Mouse (Mus musculus) gastrocnemius, postnatal 14 days (tissue): ENCODE measurements around the gene Gm8909. TPM values are rescaled to one million over a fixed set of nuclear protein-coding genes. Genes with fewer than 3 reads are reported as not detected.
"Not testable (repeated sequence)": the region's sequence is repeated elsewhere in the genome, so short reads cannot be mapped to it uniquely, and the experiment has no call there.

Experiments
- DNase-seq: peaks from one replicate; pipeline ENCODE4 v3.0.0; 2021; ENCODE audit warnings: mixed read lengths
- intact Hi-C: fragments of 180-260 bp; cut with DNase I; formaldehyde crosslinking; loops from one replicate; pipeline ENCODE4 v1.15.1; 2025; ENCODE audit warnings: low total_unique reads
- total RNA-seq, 2 experiments: library from RNA; stranded (reverse); gene quantifications; 2 replicates each; pipeline ENCODE4 v1.2.3; 2021

The Gm8909 gene
- total RNA-seq, 2 experiments from 2014 or later = not detected

- DNase-seq = no peak
- intact Hi-C loops = no loop called here
Observed at GRCm38 (mm10) chr17:36167306-36168038, 865 bp downstream of the Gm8909 start.

DNA sequence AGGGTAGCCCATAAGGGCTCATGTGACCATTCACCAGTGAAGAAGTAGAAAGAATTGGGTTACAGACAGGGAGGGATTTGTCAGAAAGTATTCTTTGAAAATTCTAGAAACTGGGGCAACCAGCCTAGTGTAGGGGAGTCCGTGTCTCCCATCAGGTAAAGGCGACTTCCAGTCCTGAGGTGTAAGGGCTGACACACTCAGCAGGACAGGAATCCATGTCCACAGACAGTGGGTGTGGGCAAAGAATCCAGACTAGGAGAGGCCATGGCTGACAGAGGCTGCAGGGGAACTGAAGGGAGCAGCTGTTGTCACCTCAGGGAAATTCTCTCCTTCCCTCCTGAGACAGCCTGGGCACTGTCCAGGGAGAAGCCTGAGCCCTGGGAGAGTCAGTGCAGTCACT lies 1.4 kb downstream of the Gm8909 start:
- intact Hi-C loops, DNase-seq: not testable (repeated sequence)

DNA sequence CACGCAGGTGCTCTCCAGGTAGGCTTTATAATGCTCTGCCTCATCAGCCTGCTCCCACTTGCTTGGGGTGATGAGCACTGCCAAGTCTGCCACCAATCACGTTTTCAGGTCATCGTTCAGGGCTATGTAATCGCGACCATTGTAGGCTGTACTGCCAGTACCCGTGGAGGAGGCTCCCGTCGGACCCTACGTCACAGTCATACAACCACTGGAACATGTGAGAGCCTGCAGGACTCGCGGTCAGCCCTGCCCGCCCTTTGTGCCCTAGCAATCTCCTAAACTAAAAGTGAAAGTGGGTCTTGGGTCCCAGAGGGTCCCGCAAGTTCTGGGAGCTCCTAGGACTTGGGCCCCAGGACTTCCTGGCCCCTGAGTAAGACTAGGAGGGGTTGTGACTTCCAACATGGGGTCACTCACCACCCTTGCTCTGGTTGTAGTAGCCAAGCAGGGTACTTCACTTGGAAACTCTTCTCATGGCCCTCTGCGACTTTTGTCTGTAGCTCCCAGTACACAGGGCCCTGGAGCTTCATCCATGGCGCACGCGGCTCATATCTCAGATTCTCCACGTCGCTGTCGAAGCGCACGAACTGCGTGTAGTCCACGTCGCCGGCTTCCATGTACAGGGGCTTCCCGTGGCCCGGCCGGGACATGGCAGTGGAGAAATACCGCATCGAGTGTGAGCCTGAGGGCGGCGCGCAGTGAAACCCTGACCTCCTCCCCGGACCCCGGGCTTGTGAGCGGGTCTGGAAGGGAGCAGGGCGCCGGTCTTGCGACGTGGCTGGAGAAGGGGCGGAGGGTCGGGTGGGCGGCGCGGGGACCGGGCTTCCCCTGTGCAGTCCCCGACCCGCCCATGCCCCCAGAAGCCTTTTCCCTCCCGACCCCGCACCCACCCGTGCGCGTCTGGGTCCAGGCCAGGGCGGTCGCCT lies 6.9 kb downstream of the Gm8909 start:
- intact Hi-C loops = no loop called here

GRCm38 (mm10) chr17:36158264-36158663 lies 10.1 kb downstream of the Gm8909 start:
- DNase-seq, intact Hi-C loops: not testable (repeated sequence)

More for the DNA sequence above, 6.9 kb downstream of the Gm8909 start:
- DNase-seq = no peak

- intact Hi-C loops, DNase-seq: not testable (repeated sequence)
Observed at GRCm38 (mm10) chr17:36157782-36158181, 10.6 kb downstream of the Gm8909 start.

GRCm38 (mm10) chr17:36154271-36155149 lies 13.8 kb downstream of the Gm8909 start:
- intact Hi-C loops = no loop called here
- DNase-seq = no peak

- intact Hi-C loops, DNase-seq: not testable (repeated sequence)
Observed at GRCm38 (mm10) chr17:36151200-36151599, 17.1 kb downstream of the Gm8909 start.

DNA sequence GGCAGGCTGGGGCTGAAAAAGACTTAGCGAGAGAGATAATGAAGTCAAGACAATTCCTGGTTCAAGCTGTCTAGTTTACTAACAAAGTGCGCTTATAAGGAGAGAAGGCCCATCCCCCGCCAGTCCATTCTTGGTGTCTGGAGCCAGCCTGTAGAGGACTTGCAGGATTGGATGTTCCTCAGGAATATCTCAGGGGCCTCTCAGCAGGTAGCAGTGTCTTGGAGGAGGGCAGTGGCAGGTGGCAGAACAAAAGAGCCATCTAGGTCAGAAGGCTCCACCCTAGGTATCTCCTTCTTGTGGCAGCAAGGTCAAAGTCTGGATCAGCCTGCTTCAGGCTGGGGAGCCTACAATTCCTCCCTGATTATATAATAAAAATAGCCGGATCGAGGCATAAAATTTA lies 19.9 kb downstream of the Gm8909 start:
- DNase-seq, intact Hi-C loops: not testable (repeated sequence)

DNA sequence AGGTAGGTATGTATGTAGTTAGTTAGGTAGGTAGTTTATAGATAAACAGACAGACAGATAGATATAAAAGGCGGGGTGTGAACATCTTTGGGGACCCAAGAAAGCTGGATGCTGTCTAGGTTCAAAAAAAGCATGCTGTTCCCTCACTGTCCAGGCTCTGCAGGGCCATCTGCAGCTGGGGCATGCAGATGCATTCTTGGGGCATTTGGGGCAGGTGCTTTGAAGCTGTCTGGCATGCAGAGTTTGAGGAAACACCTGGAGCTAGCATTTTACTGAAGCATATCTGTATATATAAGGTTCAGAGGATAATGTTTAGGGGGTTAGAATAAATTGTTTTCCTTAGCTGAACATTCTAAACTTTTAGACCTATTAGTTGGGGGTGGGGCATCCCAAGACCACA lies 21.4 kb downstream of the Gm8909 start:
- DNase-seq, intact Hi-C loops: not testable (repeated sequence)

GRCm38 (mm10) chr17:36145861-36146156 lies 22.5 kb downstream of the Gm8909 start:
- intact Hi-C loops, DNase-seq: not testable (repeated sequence)

DNA sequence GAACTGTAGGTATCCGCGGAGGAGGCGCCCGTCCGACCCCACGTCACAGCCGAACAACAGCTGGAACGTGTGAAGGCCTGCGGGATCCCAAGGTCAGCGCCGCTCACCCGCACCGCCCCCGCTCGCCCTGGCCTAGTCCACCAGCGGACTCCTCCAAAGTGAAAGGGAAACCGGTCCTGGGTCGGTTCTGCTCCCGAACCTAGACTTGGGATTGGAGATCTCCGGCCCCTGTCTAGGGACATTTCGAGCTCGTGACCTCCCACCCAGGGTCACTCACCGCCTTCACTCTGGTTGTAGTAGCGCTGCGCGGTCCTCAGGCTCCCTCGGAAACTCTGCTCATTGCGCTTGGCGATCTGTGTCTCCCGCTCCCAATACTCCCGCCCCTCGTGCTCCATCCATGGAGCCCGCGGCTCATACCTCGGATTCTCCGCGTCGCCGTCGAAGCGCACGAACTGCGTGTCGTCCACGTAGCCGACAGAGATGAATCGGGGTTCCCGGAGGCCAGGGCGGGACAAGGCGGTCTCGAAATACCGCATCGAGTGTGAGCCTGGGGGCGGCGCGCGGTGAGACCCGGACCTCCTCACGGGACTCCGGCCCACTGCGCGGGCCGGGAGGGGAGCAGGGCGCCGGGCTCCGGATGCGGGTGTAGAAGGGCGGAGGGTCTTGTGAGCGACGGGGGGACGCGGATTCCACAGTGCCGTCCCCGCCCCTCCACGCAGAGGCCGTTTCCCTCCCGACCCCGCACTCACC lies 23.1 kb downstream of the Gm8909 start:
- no peak for DNase-seq
- intact Hi-C loops = no loop called here

GRCm38 (mm10) chr17:36136299-36136848 lies 32.0 kb downstream of the Gm8909 start:
- DNase-seq = not testable (repeated sequence)
- intact Hi-C loops = loop anchor here (10.0 kb wide), 1 partner anchor 72 kb away; no protein-coding TSS in a partner anchor

GRCm38 (mm10) chr17:36135421-36136231 lies 32.7 kb downstream of the Gm8909 start:
- not testable (repeated sequence) for DNase-seq
- intact Hi-C loops = loop anchor here (10.0 kb wide), 1 partner anchor 71 kb away; no protein-coding TSS in a partner anchor

- intact Hi-C loops = loop anchor here (10.0 kb wide), 1 partner anchor 67 kb away; no protein-coding TSS in a partner anchor
- DNase-seq = no peak
Observed at GRCm38 (mm10) chr17:36131516-36132265, 36.6 kb downstream of the Gm8909 start.

GRCm38 (mm10) chr17:36128968-36129817 lies 39.1 kb downstream of the Gm8909 start, which contains the start of gene Gm7030:
Gene Gm7030, minus strand, starts transcription at chr17:36129425.
- intact Hi-C loops, DNase-seq: not testable (repeated sequence)

DNA sequence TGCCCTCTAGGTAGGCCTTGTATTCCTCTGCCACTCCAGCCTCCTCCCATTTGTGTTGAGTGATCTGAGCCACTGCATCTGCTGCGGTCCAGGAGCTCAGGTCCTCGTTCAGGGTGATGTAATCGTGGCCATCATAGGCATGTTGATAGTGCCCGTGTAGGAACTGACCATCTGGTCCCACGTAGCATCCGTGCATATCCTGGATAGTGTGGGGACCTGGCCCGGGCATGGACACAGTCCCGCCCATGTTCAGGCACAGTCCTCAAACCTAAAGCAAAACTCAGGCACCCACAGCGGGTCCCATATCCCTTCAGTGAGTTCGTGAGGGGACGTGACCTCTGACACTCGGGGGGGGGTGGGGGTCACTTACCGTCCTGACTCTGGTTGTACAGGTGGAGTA lies 39.8 kb downstream of the Gm8909 start:
- DNase-seq, intact Hi-C loops: not testable (repeated sequence)
